Comparison of ENCODE assay signal across 10 mouse cellular contexts in the genomic region with DNA sequence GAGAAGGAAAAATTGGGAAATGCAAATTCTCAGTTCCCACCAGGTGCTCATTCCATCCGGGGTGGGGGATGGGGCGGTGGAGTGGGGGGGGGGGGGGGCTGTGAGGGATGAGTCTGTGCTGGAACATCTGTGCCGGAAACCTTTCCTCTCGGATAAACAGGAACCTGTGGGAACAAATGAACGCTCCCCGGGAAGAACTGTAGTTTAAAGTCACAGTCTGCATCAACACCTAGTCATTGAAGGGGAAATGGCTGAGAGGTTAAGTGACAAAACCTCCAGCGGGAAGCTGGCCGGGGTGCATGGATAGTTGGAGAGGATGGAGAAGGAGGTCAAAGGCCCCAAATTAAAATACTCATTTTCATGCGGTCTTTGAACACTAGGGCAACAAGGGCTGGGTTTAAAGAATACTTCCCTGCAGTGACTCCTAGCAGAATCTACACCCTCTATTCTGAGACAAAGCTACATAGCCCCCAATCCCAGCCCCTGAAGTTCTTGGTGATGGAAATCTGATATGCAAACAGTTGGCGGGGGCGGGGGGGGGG. TPM values are rescaled to one million over a fixed set of nuclear protein-coding genes. Genes with fewer than 3 reads are reported as not detected.
DNase-seq lines count a peak whose midpoint lies in the region; ATAC-seq and TF ChIP-seq lines count a peak whose summit lies in the region.
"Had no signal": no experiment of that assay in that cellular context is flagged by ENCODE, and none has a peak within 500 bp of the region (broad histone marks: within the 10 kb centered on the region; RNA-seq: fewer than 3 reads in every experiment).

No protein-coding gene starts in this region.

- H3K4me3 ChIP-seq in ES-Bruce4 (ENCODE audit: low read depth, low read length), result 0 out of 2 replicates have a peak overlapping the region, but pooled peaks have one; percentile 23
- no peak overlapping the region for H3K4me3 ChIP-seq in embryonic facial prominence, embryonic 12.5 days
- no peak overlapping the region for H3K4me3 ChIP-seq in limb, embryonic 11.5 days (ENCODE audit: low read depth, low read length)
- H3K4me3 ChIP-seq: stomach, embryonic 15.5 days had no signal

- no peaks in the 10 kb centered on the region for H3K9me3 ChIP-seq in ES-Bruce4 (replicated peaks; ENCODE audit: control insufficient read depth, insufficient read depth, low read length, poor library complexity, severe bottlenecking)
- H3K9me3 ChIP-seq in embryonic facial prominence, embryonic 12.5 days, result no peaks in the 10 kb centered on the region
- H3K9me3 ChIP-seq in limb, embryonic 11.5 days (ENCODE audit: control insufficient read depth, low read length), result no peaks in the 10 kb centered on the region
- H3K9me3 ChIP-seq: stomach, embryonic 15.5 days had no signal

- peaks cover 4% of the 10 kb centered on the region for H3K4me1 ChIP-seq in ES-Bruce4 (ENCODE audit: control insufficient read depth, insufficient read depth, low read length)
- peaks cover 9% of the 10 kb centered on the region; the same call in 1 of the 2 replicates for H3K4me1 ChIP-seq in embryonic facial prominence, embryonic 12.5 days
- no peaks in the 10 kb centered on the region for H3K4me1 ChIP-seq in limb, embryonic 11.5 days (ENCODE audit: control insufficient read depth, insufficient read depth, low read length)

- intact Hi-C loops in heart, postnatal 36 days (cut with DNase I), result no loop called here

- H3K9ac ChIP-seq in ES-Bruce4 (ENCODE audit: low read depth, poor library complexity, severe bottlenecking), result peak overlapping the region; percentile 17
- H3K9ac ChIP-seq in embryonic facial prominence, embryonic 12.5 days, result no peak overlapping the region
- no peak overlapping the region for H3K9ac ChIP-seq in limb, embryonic 11.5 days (ENCODE audit: low read length)
- H3K9ac ChIP-seq: stomach, embryonic 15.5 days had no signal

- H3K27me3 ChIP-seq in ES-Bruce4 (ENCODE audit: control insufficient read depth, insufficient read depth, low read length, poor library complexity, severe bottlenecking), result no peaks in the 10 kb centered on the region
- H3K27me3 ChIP-seq in embryonic facial prominence, embryonic 12.5 days, result no peaks in the 10 kb centered on the region
- no peaks in the 10 kb centered on the region for H3K27me3 ChIP-seq in limb, embryonic 11.5 days (ENCODE audit: control insufficient read depth, insufficient read depth, low read length)
- H3K27me3 ChIP-seq: stomach, embryonic 15.5 days had no signal

- no peak for TF ChIP-seq POLR2A in ES-Bruce4 (IDR thresholded peaks at IDR 0.05; ENCODE audit: insufficient read depth, low read length)

- DNase-seq in heart, adult 11 months, result peak; percentile 85
- DNase-seq in heart, postnatal 36 days, result no peak
- no peak for DNase-seq in limb, embryonic 11.5 days (ENCODE audit: low spot score)
- no peak for DNase-seq in thymus, adult 18-20 months
- no peak for DNase-seq in frontal cortex, postnatal 25 days (ENCODE audit: low spot score in 2 of 2)
- DNase-seq in urinary bladder, postnatal 10 days (ENCODE audit: low spot score), result no peak

- no peak for ATAC-seq in embryonic facial prominence, embryonic 12.5 days (ENCODE audit: insufficient number of reproducible peaks, insufficient read depth, low FRiP score, low TSS enrichment)
- ATAC-seq in limb, embryonic 11.5 days (ENCODE audit: insufficient number of reproducible peaks, low FRiP score, low TSS enrichment, low read depth), result no peak

- WGBS in embryonic facial prominence, embryonic 12.5 days, result 8% methylated on average over 11 of the region's 11 CpGs
- 7% methylated on average over 11 of the region's 11 CpGs for WGBS in limb, embryonic 11.5 days

- 0 out of 2 replicates have a peak, but pooled peaks have one; percentile 55 for TF ChIP-seq EP300 in ES-Bruce4 (IDR thresholded peaks at IDR 0.05; ENCODE audit: insufficient read depth, low read depth, low read length)

- H3K36me3 ChIP-seq in ES-Bruce4 (ENCODE audit: control insufficient read depth, insufficient read depth, low read length, poor library complexity, severe bottlenecking), result no peaks in the 10 kb centered on the region
- no peaks in the 10 kb centered on the region for H3K36me3 ChIP-seq in embryonic facial prominence, embryonic 12.5 days
- no peaks in the 10 kb centered on the region for H3K36me3 ChIP-seq in limb, embryonic 11.5 days (ENCODE audit: control insufficient read depth, insufficient read depth, low read length)
- H3K36me3 ChIP-seq: stomach, embryonic 15.5 days had no signal

- peak overlapping the region; percentile 74 for H3K27ac ChIP-seq in ES-Bruce4 (ENCODE audit: insufficient read depth, low read length)
- H3K27ac ChIP-seq in embryonic facial prominence, embryonic 12.5 days, result no peak overlapping the region
- no peak overlapping the region for H3K27ac ChIP-seq in limb, embryonic 11.5 days (replicated peaks; ENCODE audit: low read depth, low read length)
- H3K27ac ChIP-seq: stomach, embryonic 15.5 days had no signal

- H3K4me2 ChIP-seq in embryonic facial prominence, embryonic 12.5 days (replicated peaks), result peak overlapping the region; percentile 42
- peak overlapping the region; percentile 17; the same call in 1 of the 2 replicates for H3K4me2 ChIP-seq in limb, embryonic 11.5 days (ENCODE audit: low read depth, severe bottlenecking)

- TF ChIP-seq CTCF in ES-Bruce4 (IDR thresholded peaks at IDR 0.05; ENCODE audit: low read depth, low read length), result no peak

RNA-seq across cellular contexts. Expression of gene Glyatl3, which starts 10.0 kb away (rescaled TPM):
- not detected for total RNA-seq in heart, postnatal 36 days (2021)
- not detected in 2 replicates for polyA plus RNA-seq in ES-Bruce4 (2011; ENCODE audit: insufficient read depth, insufficient read length, low read depth, missing spikeins)
- polyA plus RNA-seq in embryonic facial prominence, embryonic 12.5 days (2016; fragmentation: Nextera tagmentation; extraction: Ambion mirVana), result 0.23 and 0.38 TPM in 2 replicates
- polyA plus RNA-seq in limb, embryonic 11.5 days (2014; fragmentation: Nextera tagmentation; extraction: Ambion mirVana), result not detected in 2 replicates
- total RNA-seq: adrenal gland, adult 18-20 months had no signal
- polyA plus RNA-seq: stomach, embryonic 15.5 days had no signal

RNA-seq across cellular contexts. Expression of gene 9130008F23Rik, which starts 23.8 kb away (rescaled TPM):
- total RNA-seq in heart, postnatal 36 days (2021), result under 1 TPM; 0.30 to 0.53 TPM
- polyA plus RNA-seq in ES-Bruce4 (2011; ENCODE audit: insufficient read depth, insufficient read length, low read depth, missing spikeins), result 6.8 and 8.5 TPM in 2 replicates
- polyA plus RNA-seq in embryonic facial prominence, embryonic 12.5 days (2016; fragmentation: Nextera tagmentation; extraction: Ambion mirVana), result 1.4 and 1.5 TPM in 2 replicates
- polyA plus RNA-seq in limb, embryonic 11.5 days (2014; fragmentation: Nextera tagmentation; extraction: Ambion mirVana), result 0.54 and 1.1 TPM in 2 replicates

RNA-seq across cellular contexts. Expression of gene Mut, which starts 30.4 kb away (rescaled TPM):
- 100 to 1,000 TPM; 146 to 162 TPM for total RNA-seq in heart, postnatal 36 days (2021)
- polyA plus RNA-seq in ES-Bruce4 (2011; ENCODE audit: insufficient read depth, insufficient read length, low read depth, missing spikeins), result 26.4 and 29.5 TPM in 2 replicates
- 34.3 and 34.6 TPM in 2 replicates for polyA plus RNA-seq in embryonic facial prominence, embryonic 12.5 days (2016; fragmentation: Nextera tagmentation; extraction: Ambion mirVana)
- 36.2 and 36.8 TPM in 2 replicates for polyA plus RNA-seq in limb, embryonic 11.5 days (2014; fragmentation: Nextera tagmentation; extraction: Ambion mirVana)

RNA-seq across cellular contexts. Expression of gene Cenpq, which starts 30.7 kb away (rescaled TPM):
- 1 to 10 TPM; 5.3 to 5.7 TPM for total RNA-seq in heart, postnatal 36 days (2021)
- 24.6 and 26.4 TPM in 2 replicates for polyA plus RNA-seq in ES-Bruce4 (2011; ENCODE audit: insufficient read depth, insufficient read length, low read depth, missing spikeins)
- 28.6 and 29.0 TPM in 2 replicates for polyA plus RNA-seq in embryonic facial prominence, embryonic 12.5 days (2016; fragmentation: Nextera tagmentation; extraction: Ambion mirVana)
- 39.7 and 45.0 TPM in 2 replicates for polyA plus RNA-seq in limb, embryonic 11.5 days (2014; fragmentation: Nextera tagmentation; extraction: Ambion mirVana)
